Mouse (Mus musculus) lung, adult 2 months (tissue): Measurements from ENCODE around the gene Mapk9. TPM values are rescaled to one million over a fixed set of nuclear protein-coding genes. Genes with fewer than 3 reads are reported as not detected.
A peak's percentile ranks its signal among the peaks of the same experiment; 100 is the strongest.

Source experiments
- DNase-seq: peaks from one replicate; pipeline ENCODE4 v3.0.0; 2022
- H3K4me1 ChIP-seq: fragments of 200-500 bp; 2 replicates; pipeline ENCODE4 v1.6.1; 2011; ENCODE audit warnings: low read length; ENCODE audit not compliant: control insufficient read depth, insufficient read depth
- H3K4me3 ChIP-seq: fragments of 200-500 bp; replicated peaks from 2 replicates; pipeline ENCODE3; 2011; ENCODE audit warnings: low read depth, mild to moderate bottlenecking, control low read depth, low read length; ENCODE audit errors: extremely low read depth
- CTCF ChIP-seq: fragments of 200-500 bp; IDR thresholded peaks from 2 replicates; pipeline ENCODE4 v1.5.1; 2011; ENCODE audit warnings: mild to moderate bottlenecking, low read length, control low read depth; ENCODE audit not compliant: insufficient read depth
- POLR2A ChIP-seq: fragments of 200-500 bp; IDR thresholded peaks from 2 replicates; pipeline ENCODE4 v1.6.1; 2011; ENCODE audit warnings: low read depth, mild to moderate bottlenecking, control low read depth, low read length, borderline replicate concordance; ENCODE audit errors: extremely low read depth
- WGBS: fragments of 180-500 bp; shearing (Covaris S2); methylation state at CpG from one replicate; pipeline ENCODE4 v1.1.7; 2018; 5-methylcytosine and 5-hydroxymethylcytosine counted together
- polyA plus RNA-seq: library from polyadenylated mRNA; depleted of rRNA; stranded (reverse); fragments of >200 nt; gene quantifications from 2 replicates; pipeline ENCODE4 v1.2.3, GENCODE M21; 2012

The Mapk9 gene
- polyA plus RNA-seq, 1 experiment, result 22.9 TPM

- no peak for TF ChIP-seq CTCF
- TF ChIP-seq POLR2A, result no peak
- WGBS, result 87% methylated on average over 7 of the region's 7 CpGs
- DNase-seq, result no peak
These were observed 26.9 kb upstream of the Mapk9 start for GRCm38 (mm10) chr11:49819676-49820075.

GRCm38 (mm10) chr11:49820928-49821327 is 25.6 kb upstream of the Mapk9 start:
- no peak for TF ChIP-seq CTCF
- WGBS, result 69% methylated on average over 2 of the region's 2 CpGs

More at GRCm38 (mm10) chr11:49819676-49820075, 26.9 kb upstream of the Mapk9 start:
- no peak overlapping the region for H3K4me3 ChIP-seq
- no peaks in the 10 kb centered on the region for H3K4me1 ChIP-seq

GRCm38 (mm10) chr11:49821546-49821945 is 25.0 kb upstream of the Mapk9 start:
- no peak overlapping the region for H3K4me3 ChIP-seq

More at GRCm38 (mm10) chr11:49820928-49821327, 25.6 kb upstream of the Mapk9 start:
- Histone ChIP-seq H3K4me1 (no peaks in the 10 kb centered on the region), H3K4me3 (no peak overlapping the region)
- DNase-seq, result no peak

GRCm38 (mm10) chr11:49822337-49822736 is 24.2 kb upstream of the Mapk9 start:
- DNase-seq, result no peak
- no peak for TF ChIP-seq POLR2A
- TF ChIP-seq CTCF, result no peak
- Histone ChIP-seq H3K4me3 (no peak overlapping the region), H3K4me1 (no peaks in the 10 kb centered on the region)
- 93% methylated on average over 2 of the region's 2 CpGs for WGBS

More at GRCm38 (mm10) chr11:49821546-49821945, 25.0 kb upstream of the Mapk9 start:
- no peak for TF ChIP-seq POLR2A
- TF ChIP-seq CTCF, result no peak
- WGBS, result 85% methylated on average over 2 of the region's 2 CpGs
- no peaks in the 10 kb centered on the region for H3K4me1 ChIP-seq
- DNase-seq, result no peak

- Histone ChIP-seq H3K4me1 (peaks cover 3% of the 10 kb centered on the region), H3K4me3 (no peak overlapping the region)
- no peak for TF ChIP-seq POLR2A
- peak; percentile 99 for TF ChIP-seq CTCF
- peak; percentile 88 for DNase-seq
- 35% methylated on average over 2 of the region's 2 CpGs for WGBS
These were observed 21.7 kb upstream of the Mapk9 start for GRCm38 (mm10) chr11:49824896-49825295.

GRCm38 (mm10) chr11:49827243-49827642 is 19.3 kb upstream of the Mapk9 start:
- Histone ChIP-seq H3K4me3 (no peak overlapping the region), H3K4me1 (peaks cover 3% of the 10 kb centered on the region)
- no peak for TF ChIP-seq POLR2A
- TF ChIP-seq CTCF, result no peak
- DNase-seq, result no peak
- WGBS, result 44% methylated on average over 6 of the region's 6 CpGs

GRCm38 (mm10) chr11:49829176-49829745 is 17.3 kb upstream of the Mapk9 start:
- H3K4me3 ChIP-seq, result no peak overlapping the region
- H3K4me1 ChIP-seq, result peaks cover 3% of the 10 kb centered on the region
- TF ChIP-seq POLR2A, result no peak
- no peak for TF ChIP-seq CTCF
- no peak for DNase-seq
- WGBS, result 29% methylated on average over 7 of the region's 7 CpGs

GRCm38 (mm10) chr11:49831980-49832379 is 14.6 kb upstream of the Mapk9 start:
- DNase-seq, result no peak

GRCm38 (mm10) chr11:49832962-49833361 is 13.6 kb upstream of the Mapk9 start:
- 80% methylated on average over 5 of the region's 5 CpGs for WGBS
- Histone ChIP-seq H3K4me1 (peaks cover 3% of the 10 kb centered on the region), H3K4me3 (no peak overlapping the region)
- TF ChIP-seq CTCF (no peak), POLR2A (no peak)
- no peak for DNase-seq

More at GRCm38 (mm10) chr11:49831980-49832379, 14.6 kb upstream of the Mapk9 start:
- Histone ChIP-seq H3K4me3 (no peak overlapping the region), H3K4me1 (peaks cover 3% of the 10 kb centered on the region)
- WGBS, result 85% methylated on average over 12 of the region's 12 CpGs
- TF ChIP-seq CTCF, result no peak
- TF ChIP-seq POLR2A, result no peak

GRCm38 (mm10) chr11:49834248-49834647 is 12.3 kb upstream of the Mapk9 start:
- 92% methylated on average over 6 of the region's 6 CpGs for WGBS
- no peak for DNase-seq
- TF ChIP-seq POLR2A, result no peak
- no peak for TF ChIP-seq CTCF
- Histone ChIP-seq H3K4me1 (peaks cover 3% of the 10 kb centered on the region), H3K4me3 (no peak overlapping the region)
